Mouse (Mus musculus) intestine, embryonic 16.5 days (tissue): ENCODE data around the gene Tmem87b. TPM values are rescaled to one million over a fixed set of nuclear protein-coding genes. Genes with fewer than 3 reads are reported as not detected.

ENCODE experiments used
- ATAC-seq: fragments of 200-750 bp; cut with Nextera tagmentation; 2 replicates; pipeline ENCODE4 v1.8.0; 2017; ENCODE audit warnings: moderate TSS enrichment, moderate library complexity
- H3K27ac ChIP-seq: fragments of 300-500 bp; sonication (generic); 2 replicates; pipeline ENCODE4 v1.5.1; 2014; ENCODE audit warnings: mild to moderate bottlenecking, low read length
- H3K27me3 ChIP-seq: fragments of 300-500 bp; sonication (generic); replicated peaks from 2 replicates; pipeline ENCODE4 v1.6.1; 2014; ENCODE audit warnings: low read length, control low read depth, mixed read lengths; ENCODE audit not compliant: control insufficient read depth, insufficient read depth
- H3K36me3 ChIP-seq: fragments of 300-500 bp; sonication (generic); 2 replicates; pipeline ENCODE4 v1.6.1; 2014; ENCODE audit warnings: low read length, control low read depth; ENCODE audit not compliant: control insufficient read depth, insufficient read depth
- H3K4me1 ChIP-seq: fragments of 300-500 bp; sonication (generic); 2 replicates; pipeline ENCODE4 v1.6.1; 2014; ENCODE audit warnings: low read length, control low read depth, mixed read lengths; ENCODE audit not compliant: control insufficient read depth, insufficient read depth
- H3K4me2 ChIP-seq: fragments of 300-500 bp; sonication (generic); 2 replicates; pipeline ENCODE4 v1.6.1; 2014; ENCODE audit warnings: low read depth, low read length, control low read depth
- H3K4me3 ChIP-seq: fragments of 300-500 bp; sonication (generic); 2 replicates; pipeline ENCODE4 v1.5.1; 2014; ENCODE audit warnings: mild to moderate bottlenecking, low read length
- H3K9ac ChIP-seq: fragments of 300-500 bp; sonication (generic); 2 replicates; pipeline ENCODE4 v1.6.1; 2014; ENCODE audit warnings: low read depth, low read length
- H3K9me3 ChIP-seq: fragments of 300-500 bp; sonication (generic); 2 replicates; pipeline ENCODE4 v1.6.1; 2016; ENCODE audit warnings: low read length, control low read depth; ENCODE audit not compliant: control insufficient read depth
- WGBS: fragments of 180-500 bp; shearing (Covaris S2); extraction: QIAGEN DNeasy Blood & Tissue Kit; methylation state at CpG from one replicate; pipeline ENCODE4 v1.1.7; 2014; 5-methylcytosine and 5-hydroxymethylcytosine counted together
- polyA plus RNA-seq: library from polyadenylated mRNA; unstranded; fragments of >200 nt; fragmentation: Nextera tagmentation; extraction: Ambion mirVana; gene quantifications from 2 replicates; pipeline ENCODE4 v1.2.1, GENCODE M21; 2015

Gene Tmem87b
- polyA plus RNA-seq, 1 experiment from 2014 or later = 54.6 TPM

DNA sequence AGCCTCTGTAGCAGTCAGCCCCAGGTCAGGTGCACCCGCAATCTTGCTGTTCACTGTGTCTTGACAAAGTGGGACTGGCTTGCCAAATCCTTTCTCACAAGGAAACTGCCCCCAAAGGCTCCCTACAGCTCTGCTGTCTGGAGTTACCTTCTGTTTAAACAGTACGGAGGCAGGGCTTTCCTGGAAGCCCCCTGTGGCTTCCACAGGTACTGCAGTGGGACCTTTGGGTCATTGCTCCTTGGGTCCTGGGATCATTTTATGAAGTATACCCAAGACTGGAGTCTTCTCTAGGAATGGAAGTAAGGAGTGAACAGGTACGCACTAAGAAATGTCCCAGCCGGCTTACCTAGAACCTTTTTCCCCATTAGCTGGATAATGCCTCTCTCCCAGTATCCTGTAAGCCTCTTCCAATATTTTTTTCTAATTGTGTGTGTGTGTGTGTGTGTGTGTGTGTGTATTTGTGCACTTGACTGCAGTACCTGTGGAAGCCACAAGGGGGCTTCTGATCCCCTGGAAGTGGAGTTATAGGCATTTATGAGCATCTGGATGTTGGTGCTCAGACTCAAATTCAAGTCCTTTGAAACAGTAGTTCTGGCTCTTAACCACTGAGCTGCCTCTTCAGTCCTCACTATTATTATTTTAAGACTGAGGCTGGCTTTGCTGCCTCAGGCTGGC is 72.9 kb downstream of the Tmem87b start:
- Histone ChIP-seq H3K4me1 (no peaks in the 10 kb centered on the region), H3K27ac (no peak overlapping the region), H3K9me3 (peaks cover 3% of the 10 kb centered on the region; the same call in 1 of the 2 replicates), H3K4me3 (no peak overlapping the region), H3K36me3 (no peaks in the 10 kb centered on the region), H3K9ac (no peak overlapping the region), H3K27me3 (no peaks in the 10 kb centered on the region), H3K4me2 (no peak overlapping the region)
- ATAC-seq = no peak
- WGBS = 84% methylated on average over 4 of the region's 4 CpGs

- ATAC-seq = peak; percentile 67; the same call in 1 of the 2 replicates
- Histone ChIP-seq H3K4me1 (no peaks in the 10 kb centered on the region), H3K27ac (no peak overlapping the region), H3K4me3 (peak overlapping the region; percentile 47), H3K4me2 (peak overlapping the region; percentile 74), H3K9ac (peak overlapping the region; percentile 44), H3K9me3 (peaks cover 3% of the 10 kb centered on the region; the same call in 1 of the 2 replicates), H3K27me3 (no peaks in the 10 kb centered on the region), H3K36me3 (no peaks in the 10 kb centered on the region)
- 5% methylated on average over 35 of the region's 37 CpGs for WGBS
Observed at GRCm38 (mm10) chr2:128892180-128892721, 74.3 kb downstream of the Tmem87b start.

DNA sequence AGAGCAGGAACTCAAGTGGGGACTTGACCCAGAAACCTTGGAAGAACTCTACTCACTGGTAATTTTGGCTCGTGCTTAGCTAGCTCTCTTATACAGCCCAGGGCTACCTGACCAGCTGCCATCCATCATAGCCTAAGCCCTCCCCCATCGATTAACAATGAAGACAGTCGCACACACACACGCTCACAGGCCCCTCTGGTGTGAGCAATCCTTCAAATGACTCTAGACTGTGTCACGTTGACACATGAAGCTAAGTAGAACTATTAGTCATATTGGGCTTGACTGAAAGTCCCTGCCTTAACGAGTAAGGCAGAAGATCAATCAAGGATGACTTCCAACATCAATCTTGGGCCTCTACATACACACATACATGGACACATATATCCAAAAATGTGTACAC is 84.9 kb downstream of the Tmem87b start:
- no peak overlapping the region for H3K27ac ChIP-seq
- no peak for ATAC-seq
- no peak overlapping the region for H3K4me3 ChIP-seq
- H3K9ac ChIP-seq = no peak overlapping the region
- no peak overlapping the region for H3K4me2 ChIP-seq
- H3K4me1 ChIP-seq = no peaks in the 10 kb centered on the region
- WGBS = 77% methylated on average over 6 of the region's 6 CpGs
- 0 out of 2 replicates have a peak, but pooled peaks cover 2% of the 10 kb centered on the region for H3K9me3 ChIP-seq
- H3K36me3 ChIP-seq = no peaks in the 10 kb centered on the region
- no peaks in the 10 kb centered on the region for H3K27me3 ChIP-seq

DNA sequence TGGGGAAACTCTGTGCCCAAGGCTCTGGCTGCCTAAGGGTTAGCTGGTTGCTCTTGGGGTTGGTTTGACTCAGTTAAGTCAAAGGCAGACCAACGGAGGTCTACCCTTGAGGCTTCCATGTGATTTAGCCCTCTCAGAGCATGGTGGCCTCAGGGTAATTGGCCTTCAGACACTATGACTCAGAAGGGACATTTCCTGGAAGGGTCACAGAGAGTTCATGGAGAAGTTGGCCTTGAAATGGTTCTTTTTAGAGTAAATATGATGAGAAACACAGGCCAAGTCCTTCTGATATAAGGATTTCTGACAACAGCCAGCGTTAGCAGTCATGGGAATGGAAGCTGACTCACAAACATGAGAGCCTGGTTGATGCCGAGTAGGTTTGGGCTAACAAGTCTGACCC is 85.7 kb downstream of the Tmem87b start:
- Histone ChIP-seq H3K27me3 (no peaks in the 10 kb centered on the region), H3K4me2 (no peak overlapping the region), H3K27ac (no peak overlapping the region), H3K9me3 (0 out of 2 replicates have a peak, but pooled peaks cover 2% of the 10 kb centered on the region), H3K36me3 (no peaks in the 10 kb centered on the region), H3K4me1 (no peaks in the 10 kb centered on the region), H3K9ac (no peak overlapping the region), H3K4me3 (no peak overlapping the region)
- 76% methylated on average over 3 of the region's 3 CpGs for WGBS
- no peak for ATAC-seq

Other genes starting within 250 kb of the Tmem87b start
- gene Spdye4c, start 226.9 kb upstream of the Tmem87b start, polyA plus RNA-seq = not detected in 2 replicates
- gene Anapc1, start 130.7 kb upstream of the Tmem87b start, polyA plus RNA-seq = 39.8 and 41.7 TPM in 2 replicates
- gene Mertk, start 119.2 kb upstream of the Tmem87b start, polyA plus RNA-seq = 13.5 and 15.0 TPM in 2 replicates
- gene Fbln7, start 44.9 kb downstream of the Tmem87b start, polyA plus RNA-seq = 12.4 and 13.3 TPM in 2 replicates
- gene Zc3h8, start 126.0 kb downstream of the Tmem87b start, polyA plus RNA-seq = 5.7 and 6.1 TPM in 2 replicates
- 0.89 and 1.2 TPM in 2 replicates for gene Zc3h6, start 149.3 kb downstream of the Tmem87b start, polyA plus RNA-seq
- 6.8 and 7.8 TPM in 2 replicates for gene Gm10762, start 149.6 kb downstream of the Tmem87b start, polyA plus RNA-seq
- gene Vinac1, start 230.1 kb downstream of the Tmem87b start, polyA plus RNA-seq = 0.05 and 0.12 TPM in 2 replicates
- 8.2 and 9.1 TPM in 2 replicates for gene Ttl, start 247.8 kb downstream of the Tmem87b start, polyA plus RNA-seq